Mouse (Mus musculus): ENCODE measurements at regions not wholly inside any gene's neighbourhood (a gene's known extent, or its start where the extent isn't known, plus 50 kb on each side); places are given as distances from the start of the nearest gene placed in this dataset.

DNA sequence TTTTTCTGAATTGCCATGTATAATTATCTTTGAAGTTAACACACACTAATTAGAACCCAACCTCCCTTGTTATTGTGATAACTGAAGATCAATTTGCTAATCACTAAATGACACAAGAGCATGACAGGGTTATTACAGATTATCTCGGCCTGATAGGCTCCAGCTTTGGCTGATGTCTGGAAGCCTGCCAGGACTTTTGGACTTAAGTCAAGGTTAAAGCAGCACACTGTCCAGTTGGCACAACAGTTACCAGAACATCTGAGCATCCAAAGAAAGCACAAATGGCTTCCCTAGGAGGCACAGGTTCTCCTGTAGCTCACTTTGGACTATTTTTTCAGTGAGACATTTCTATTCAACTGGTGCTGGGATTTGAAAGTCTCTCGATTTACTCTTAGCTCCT lies 475.0 kb upstream of the A730009L09Rik start:
- DNase-seq, result peak; percentile 62

DNA sequence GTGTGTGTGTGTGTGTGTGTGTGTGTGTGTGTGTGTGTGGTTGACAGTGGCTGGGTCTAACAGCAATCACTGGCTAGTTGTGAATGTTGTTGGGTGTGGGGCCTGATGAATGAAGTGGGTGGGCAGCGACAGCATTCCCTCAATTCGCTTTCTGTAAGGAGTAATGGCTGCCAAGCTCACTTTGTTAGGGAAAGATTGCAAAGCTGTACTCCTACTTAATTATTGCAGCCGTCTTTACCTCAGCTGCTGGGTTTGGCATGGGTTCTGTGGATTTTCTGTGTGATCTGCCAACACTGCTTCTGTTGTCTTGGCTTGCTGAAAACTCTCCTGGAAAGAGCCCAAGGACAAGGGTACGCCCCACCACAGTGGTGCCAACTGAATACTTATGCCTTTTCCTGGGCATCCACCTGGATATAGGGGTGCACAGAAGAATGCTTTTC lies 472.9 kb upstream of the A730009L09Rik start:
- DNase-seq, result peak; percentile 35

DNA sequence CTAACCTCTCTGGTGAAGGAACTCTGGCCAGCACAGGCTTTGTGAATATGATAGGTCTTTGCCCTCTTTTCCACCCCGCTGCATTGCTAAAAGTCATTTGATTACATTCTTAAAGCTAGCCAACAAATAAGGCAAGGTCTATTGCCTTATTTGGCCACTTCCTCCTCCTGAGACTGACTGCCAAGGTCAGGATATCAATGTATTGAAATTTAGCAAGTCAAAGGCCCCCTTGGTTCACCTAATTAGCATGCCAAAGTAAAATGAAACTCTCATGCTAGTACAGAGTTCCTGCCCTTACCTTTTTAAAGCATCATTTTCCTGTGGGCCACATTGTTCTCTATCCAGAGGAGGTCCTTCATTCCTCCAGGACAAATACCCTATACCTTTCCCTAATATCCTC lies 469.6 kb upstream of the A730009L09Rik start:
- no peak for DNase-seq

Measured in adrenal gland, postnatal 14 days (tissue).